Mouse (Mus musculus) stomach, embryonic 14.5 days (tissue): Measurements from ENCODE around the gene Ccl6. TPM values are rescaled to one million over a fixed set of nuclear protein-coding genes. Genes with fewer than 3 reads are reported as not detected.

Source experiments
- ATAC-seq: fragments of 200-750 bp; cut with Nextera tagmentation; 2 replicates; pipeline ENCODE4 v1.8.0; 2017; ENCODE audit warnings: low read depth, moderate TSS enrichment; ENCODE audit not compliant: insufficient number of reproducible peaks, insufficient read depth, low FRiP score
- H3K27ac ChIP-seq: fragments of 300-500 bp; sonication (generic); 2 replicates; pipeline ENCODE4 v1.5.1; 2014; ENCODE audit warnings: mild to moderate bottlenecking, low read length, moderate library complexity, mixed read lengths
- H3K27me3 ChIP-seq: fragments of 300-500 bp; sonication (generic); 2 replicates; pipeline ENCODE4 v1.6.1; 2014; ENCODE audit warnings: low read length, control low read depth, mixed read lengths; ENCODE audit not compliant: control insufficient read depth, insufficient read depth
- H3K36me3 ChIP-seq: fragments of 300-500 bp; sonication (generic); 2 replicates; pipeline ENCODE4 v1.6.1; 2014; ENCODE audit warnings: mild to moderate bottlenecking, control low read depth, low read length, moderate library complexity, mixed read lengths; ENCODE audit not compliant: control insufficient read depth, insufficient read depth
- H3K4me1 ChIP-seq: fragments of 300-500 bp; sonication (generic); 2 replicates; pipeline ENCODE4 v1.6.1; 2014; ENCODE audit warnings: low read length, control low read depth, mixed read lengths; ENCODE audit not compliant: control insufficient read depth, insufficient read depth
- H3K4me2 ChIP-seq: fragments of 300-500 bp; sonication (generic); replicated peaks from 2 replicates; pipeline ENCODE4 v1.6.1; 2014; ENCODE audit warnings: low read depth, low read length, control low read depth
- H3K4me3 ChIP-seq: fragments of 300-500 bp; sonication (generic); 2 replicates; pipeline ENCODE4 v1.5.1; 2014; ENCODE audit warnings: low read depth, low read length, control low read depth
- H3K9ac ChIP-seq: fragments of 300-500 bp; sonication (generic); replicated peaks from 2 replicates; pipeline ENCODE4 v1.6.1; 2014; ENCODE audit warnings: low read depth, mild to moderate bottlenecking, control low read depth, low read length, moderate library complexity, mixed read lengths
- H3K9me3 ChIP-seq: fragments of 300-500 bp; sonication (generic); 2 replicates; pipeline ENCODE4 v1.6.1; 2016; ENCODE audit warnings: low read depth, low read length, control low read depth; ENCODE audit not compliant: control insufficient read depth
- WGBS: fragments of 180-500 bp; shearing (Covaris S2); extraction: QIAGEN DNeasy Blood & Tissue Kit; methylation state at CpG from one replicate; pipeline ENCODE4 v1.1.7; 2014; 5-methylcytosine and 5-hydroxymethylcytosine counted together
- polyA plus RNA-seq: library from polyadenylated mRNA; unstranded; fragments of >200 nt; fragmentation: Nextera tagmentation; extraction: Ambion mirVana; gene quantifications from 2 replicates; pipeline ENCODE4 v1.2.1, GENCODE M21; 2014

The Ccl6 gene
- polyA plus RNA-seq, 1 experiment from 2014 or later, result 2.2 TPM

DNA sequence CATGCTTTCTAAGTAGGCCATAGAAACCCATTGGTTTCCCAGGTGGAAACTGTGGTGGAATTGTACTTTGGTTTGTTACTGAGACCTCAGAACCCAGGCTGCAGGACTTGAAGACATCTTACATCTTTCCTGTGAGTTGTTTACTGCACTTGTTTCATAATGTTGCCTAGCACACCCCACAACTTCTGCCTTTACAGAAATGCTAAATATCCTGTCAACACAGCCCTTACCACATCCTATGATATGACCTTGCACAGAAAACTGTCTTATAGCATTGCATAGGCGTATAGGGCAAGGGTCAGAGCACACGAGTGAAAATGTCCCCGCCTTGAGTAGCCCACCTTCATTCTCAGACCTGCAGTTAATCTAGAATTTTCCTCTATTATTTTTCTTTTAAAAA, 12.6 kb upstream of the Ccl6 start:
- no peak overlapping the region for H3K9ac ChIP-seq
- 90% methylated on average over 3 of the region's 3 CpGs for WGBS
- no peak overlapping the region for H3K27ac ChIP-seq
- no peaks in the 10 kb centered on the region for H3K36me3 ChIP-seq
- no peaks in the 10 kb centered on the region for H3K4me1 ChIP-seq
- no peaks in the 10 kb centered on the region for H3K27me3 ChIP-seq
- no peak overlapping the region for H3K4me3 ChIP-seq
- no peak for ATAC-seq
- H3K9me3 ChIP-seq, result no peaks in the 10 kb centered on the region
- H3K4me2 ChIP-seq, result no peak overlapping the region

GRCm38 (mm10) chr11:83604698-83605097, 11.8 kb upstream of the Ccl6 start:
- Histone ChIP-seq H3K9me3 (no peaks in the 10 kb centered on the region), H3K27me3 (no peaks in the 10 kb centered on the region), H3K4me1 (no peaks in the 10 kb centered on the region), H3K4me3 (no peak overlapping the region), H3K4me2 (no peak overlapping the region), H3K9ac (no peak overlapping the region), H3K36me3 (no peaks in the 10 kb centered on the region), H3K27ac (no peak overlapping the region)
- no peak for ATAC-seq
- 85% methylated on average over 4 of the region's 4 CpGs for WGBS

DNA sequence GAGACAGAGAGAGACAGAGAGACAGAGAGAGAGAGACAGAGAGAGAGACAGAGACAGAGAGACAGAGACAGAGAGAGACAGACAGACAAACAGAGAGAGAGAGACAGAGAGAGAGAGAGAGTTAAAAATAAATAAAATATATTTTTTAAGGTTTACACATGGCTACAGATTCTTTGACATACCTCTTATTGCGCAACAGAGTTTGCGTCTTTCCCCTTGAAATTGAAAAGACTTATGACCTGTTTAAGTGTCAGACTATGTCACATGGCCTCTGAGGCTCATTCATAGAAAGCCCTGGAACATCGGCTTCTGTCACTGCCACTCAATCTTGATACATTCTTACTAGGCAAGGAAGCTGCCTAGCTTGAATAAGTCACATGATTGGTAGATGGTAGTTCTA, 10.5 kb upstream of the Ccl6 start:
- no peak overlapping the region for H3K9ac ChIP-seq
- no peak overlapping the region for H3K4me2 ChIP-seq
- WGBS, result 87% methylated on average over 3 of the region's 3 CpGs
- H3K27ac ChIP-seq, result no peak overlapping the region
- no peak for ATAC-seq
- H3K27me3 ChIP-seq, result no peaks in the 10 kb centered on the region
- H3K4me1 ChIP-seq, result no peaks in the 10 kb centered on the region
- H3K4me3 ChIP-seq, result no peak overlapping the region
- H3K36me3 ChIP-seq, result no peaks in the 10 kb centered on the region
- no peaks in the 10 kb centered on the region for H3K9me3 ChIP-seq

- H3K27me3 ChIP-seq, result no peaks in the 10 kb centered on the region
- 63% methylated on average over 2 of the region's 2 CpGs for WGBS
- no peaks in the 10 kb centered on the region for H3K36me3 ChIP-seq
- no peak overlapping the region for H3K9ac ChIP-seq
- H3K4me2 ChIP-seq, result no peak overlapping the region
- H3K4me1 ChIP-seq, result no peaks in the 10 kb centered on the region
- ATAC-seq, result no peak
- H3K27ac ChIP-seq, result no peak overlapping the region
- no peaks in the 10 kb centered on the region for H3K9me3 ChIP-seq
- H3K4me3 ChIP-seq, result no peak overlapping the region
Observed at GRCm38 (mm10) chr11:83600576-83600975, 7.7 kb upstream of the Ccl6 start.

GRCm38 (mm10) chr11:83598991-83599390, 6.1 kb upstream of the Ccl6 start:
- Histone ChIP-seq H3K4me2 (no peak overlapping the region), H3K4me3 (no peak overlapping the region), H3K27me3 (no peaks in the 10 kb centered on the region), H3K9ac (no peak overlapping the region), H3K9me3 (no peaks in the 10 kb centered on the region), H3K27ac (no peak overlapping the region), H3K36me3 (no peaks in the 10 kb centered on the region), H3K4me1 (no peaks in the 10 kb centered on the region)
- WGBS, result 78% methylated on average over 3 of the region's 3 CpGs
- ATAC-seq, result no peak

- Histone ChIP-seq H3K9ac (no peak overlapping the region), H3K4me2 (no peak overlapping the region), H3K9me3 (no peaks in the 10 kb centered on the region), H3K4me3 (no peak overlapping the region), H3K27me3 (no peaks in the 10 kb centered on the region), H3K4me1 (no peaks in the 10 kb centered on the region), H3K36me3 (no peaks in the 10 kb centered on the region), H3K27ac (no peak overlapping the region)
- 61% methylated on average over 3 of the region's 3 CpGs for WGBS
- ATAC-seq, result no peak
Observed at GRCm38 (mm10) chr11:83598207-83598837, 5.4 kb upstream of the Ccl6 start.

- H3K27me3 ChIP-seq, result no peaks in the 10 kb centered on the region
- H3K27ac ChIP-seq, result no peak overlapping the region
- H3K4me1 ChIP-seq, result no peaks in the 10 kb centered on the region
- no peak for ATAC-seq
- no peaks in the 10 kb centered on the region for H3K36me3 ChIP-seq
- no peak overlapping the region for H3K4me3 ChIP-seq
- WGBS, result 87% methylated on average over 7 of the region's 7 CpGs
- no peak overlapping the region for H3K9ac ChIP-seq
- H3K4me2 ChIP-seq, result no peak overlapping the region
- H3K9me3 ChIP-seq, result no peaks in the 10 kb centered on the region
Observed at GRCm38 (mm10) chr11:83597796-83598195, 4.9 kb upstream of the Ccl6 start.

DNA sequence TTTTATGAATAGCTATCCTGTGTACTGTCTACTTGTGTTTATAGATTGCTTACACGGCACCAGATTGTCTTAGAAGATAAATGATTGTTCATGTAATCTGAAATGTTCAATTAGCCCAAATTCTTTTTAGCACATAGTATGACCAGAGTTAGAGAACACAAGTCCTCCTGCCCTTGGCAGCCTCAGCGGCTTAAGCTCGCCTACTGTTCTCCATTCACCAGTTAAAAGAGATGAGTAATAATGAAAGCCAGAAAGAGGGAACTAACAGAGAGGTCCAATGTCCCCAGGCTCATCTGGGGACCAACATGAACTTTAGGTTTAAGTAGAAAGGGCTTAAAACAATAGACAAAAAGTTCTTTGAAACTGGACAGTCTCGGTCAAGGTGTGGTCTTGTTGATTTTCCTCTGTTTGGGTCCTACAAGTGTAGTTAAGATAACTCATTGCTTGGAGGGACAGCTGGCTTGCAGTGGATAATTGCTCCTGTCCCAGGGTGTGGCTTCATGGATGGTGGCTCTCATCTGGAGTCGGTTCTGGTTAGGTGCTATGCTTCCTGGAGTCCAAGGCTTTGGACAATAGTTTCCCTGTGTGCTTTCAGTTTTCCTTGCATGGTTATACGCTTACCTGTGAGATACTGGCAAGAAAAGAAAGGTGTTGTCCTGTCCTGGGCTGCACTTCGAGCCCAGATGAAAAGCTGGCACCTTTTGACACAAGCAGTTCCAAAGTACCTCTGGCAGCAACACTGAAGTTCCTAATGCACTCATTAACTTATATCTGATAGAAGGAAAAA, 3.0 kb upstream of the Ccl6 start:
- Histone ChIP-seq H3K4me1 (no peaks in the 10 kb centered on the region), H3K36me3 (no peaks in the 10 kb centered on the region), H3K4me2 (no peak overlapping the region), H3K27ac (no peak overlapping the region), H3K27me3 (no peaks in the 10 kb centered on the region), H3K9me3 (no peaks in the 10 kb centered on the region), H3K4me3 (no peak overlapping the region), H3K9ac (no peak overlapping the region)
- 76% methylated on average over 7 of the region's 7 CpGs for WGBS
- no peak for ATAC-seq
